Mouse (Mus musculus) testis, postnatal 14 days (tissue): ENCODE data around the gene Stambpl1.
"Not testable (repeated sequence)": the region's sequence is repeated elsewhere in the genome, so short reads cannot be mapped to it uniquely, and the experiment has no call there.

Experiments
- DNase-seq: peaks from one replicate; pipeline ENCODE4 v3.0.0; 2021; ENCODE audit warnings: low spot score

The Stambpl1 gene

DNA sequence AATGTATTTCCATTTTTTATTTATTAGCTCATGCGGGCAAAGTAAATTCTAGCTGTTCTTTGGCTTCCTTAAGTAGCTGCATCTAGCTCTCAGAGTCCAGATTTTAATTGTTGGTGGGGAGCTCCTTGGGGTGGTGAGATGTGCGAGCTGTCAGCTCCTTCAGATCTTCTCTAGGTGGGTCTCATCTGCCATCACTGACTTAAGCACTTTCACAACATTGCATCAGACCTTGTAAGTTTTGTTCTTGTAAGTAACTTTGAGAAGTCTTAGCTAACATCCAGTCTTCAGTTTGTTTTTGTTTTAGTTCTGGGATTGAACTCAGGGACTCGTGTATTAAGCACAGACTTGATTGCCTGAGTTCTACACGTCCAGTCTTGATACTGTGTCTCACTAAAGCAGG lies 6.9 kb downstream of the Stambpl1 start:
- DNase-seq, result no peak

DNA sequence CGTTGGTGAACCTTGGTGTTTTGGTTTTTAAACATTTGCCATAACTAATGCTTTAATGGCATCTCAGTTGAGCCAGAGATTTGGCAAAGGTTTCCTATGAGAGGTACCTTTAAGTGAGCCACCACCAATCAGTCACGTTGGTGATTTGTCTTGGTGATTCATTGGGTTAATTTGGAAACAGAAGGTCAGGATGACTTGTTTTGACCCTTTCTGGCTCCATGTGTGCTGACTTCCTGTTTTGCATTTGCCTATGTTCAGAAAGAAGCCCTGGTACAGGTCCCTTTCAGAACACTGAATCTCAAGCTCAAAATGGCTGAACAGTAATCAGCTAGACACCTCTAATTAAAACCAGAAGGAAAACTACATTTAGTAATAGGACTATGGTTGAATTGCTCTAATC lies 7.5 kb downstream of the Stambpl1 start:
- DNase-seq, result no peak

- no peak for DNase-seq
Measured at GRCm38 (mm10) chr19:34202668-34203067, 10.6 kb downstream of the Stambpl1 start.

GRCm38 (mm10) chr19:34206128-34206527 lies 14.1 kb downstream of the Stambpl1 start:
- DNase-seq, result not testable (repeated sequence)

- DNase-seq, result no peak
Measured at GRCm38 (mm10) chr19:34206760-34207440, 14.9 kb downstream of the Stambpl1 start.

GRCm38 (mm10) chr19:34209031-34209430 lies 17.0 kb downstream of the Stambpl1 start:
- DNase-seq, result no peak

- no peak for DNase-seq
Measured at GRCm38 (mm10) chr19:34209930-34210581, 18.0 kb downstream of the Stambpl1 start.

DNA sequence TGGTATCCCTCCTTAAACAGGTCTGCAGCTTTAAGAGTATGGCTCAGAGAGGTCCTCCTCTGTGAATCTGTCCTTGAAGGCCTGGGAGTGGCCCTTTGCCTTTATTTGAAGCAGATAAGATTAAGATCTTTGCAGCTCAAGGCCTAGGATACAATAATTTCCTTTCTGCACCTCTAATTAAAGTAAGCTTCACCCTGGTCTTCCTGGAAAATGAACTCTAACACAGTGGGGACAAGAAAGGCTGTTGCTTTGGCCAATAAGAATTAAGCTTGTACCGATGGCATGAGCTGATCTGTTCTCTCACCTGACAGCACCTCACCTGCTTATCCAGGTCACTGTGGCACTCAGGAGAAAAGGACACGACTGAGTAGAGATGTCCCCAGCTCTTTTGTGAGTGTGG lies 18.8 kb downstream of the Stambpl1 start:
- DNase-seq, result no peak

DNA sequence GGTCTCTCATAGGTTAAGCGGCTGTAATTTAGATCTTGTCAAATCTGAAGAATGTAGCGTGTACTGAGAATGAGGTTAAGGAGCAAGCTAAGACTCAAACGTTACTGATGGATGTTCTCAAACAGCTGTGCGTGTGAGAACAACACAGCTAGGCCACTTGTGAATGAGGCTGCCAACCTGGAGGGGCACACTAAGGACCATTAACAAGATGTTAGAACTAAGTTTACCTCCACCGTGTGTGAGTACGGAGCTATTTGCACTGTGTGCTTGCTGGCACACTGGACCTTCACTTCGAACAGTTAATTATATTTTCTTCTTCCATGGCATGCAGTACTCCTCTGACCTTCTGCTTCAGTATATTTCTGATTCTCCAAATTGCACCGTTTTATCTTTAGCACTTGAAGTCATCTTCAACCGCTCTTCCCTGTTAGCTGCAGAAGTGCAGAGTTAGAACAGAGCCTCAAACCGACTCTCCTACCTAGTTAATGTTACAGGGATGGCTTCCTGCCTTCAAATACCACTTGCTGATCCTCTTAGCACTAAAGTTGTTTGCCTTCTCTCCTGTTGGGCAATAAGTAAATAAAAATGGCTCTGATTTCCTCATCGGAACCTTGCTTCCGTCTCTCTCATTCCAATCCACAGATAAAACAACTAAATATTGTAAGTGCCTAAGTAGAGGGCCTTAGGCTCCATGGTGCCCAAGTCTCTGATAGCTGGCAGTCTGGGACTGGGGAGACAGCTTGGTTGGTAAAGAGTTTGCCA lies 20.6 kb downstream of the Stambpl1 start:
- no peak for DNase-seq

- no peak for DNase-seq
Measured at GRCm38 (mm10) chr19:34213251-34213645, 21.2 kb downstream of the Stambpl1 start.

DNA sequence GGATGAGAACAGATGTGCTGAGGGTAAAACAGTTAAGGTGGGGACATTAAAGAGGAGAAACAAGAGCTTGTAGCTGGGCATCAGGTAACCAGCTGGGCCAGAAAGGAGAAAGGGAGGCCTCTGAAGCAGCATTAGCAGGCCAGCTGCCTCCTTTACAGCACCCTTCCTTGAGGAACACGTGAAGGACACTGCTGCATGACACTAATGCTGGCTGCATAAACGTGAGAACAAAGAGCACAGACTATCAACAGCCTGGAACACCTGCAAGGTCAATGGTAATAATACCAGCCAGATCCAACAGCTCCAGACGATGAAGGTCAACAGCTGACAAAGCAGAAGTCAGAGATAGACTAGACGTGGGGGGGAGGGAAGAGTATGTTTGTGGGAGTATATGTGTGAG lies 22.1 kb downstream of the Stambpl1 start:
- peak; percentile 32 for DNase-seq

- no peak for DNase-seq
Measured at GRCm38 (mm10) chr19:34216956-34217355, 24.9 kb downstream of the Stambpl1 start.

DNA sequence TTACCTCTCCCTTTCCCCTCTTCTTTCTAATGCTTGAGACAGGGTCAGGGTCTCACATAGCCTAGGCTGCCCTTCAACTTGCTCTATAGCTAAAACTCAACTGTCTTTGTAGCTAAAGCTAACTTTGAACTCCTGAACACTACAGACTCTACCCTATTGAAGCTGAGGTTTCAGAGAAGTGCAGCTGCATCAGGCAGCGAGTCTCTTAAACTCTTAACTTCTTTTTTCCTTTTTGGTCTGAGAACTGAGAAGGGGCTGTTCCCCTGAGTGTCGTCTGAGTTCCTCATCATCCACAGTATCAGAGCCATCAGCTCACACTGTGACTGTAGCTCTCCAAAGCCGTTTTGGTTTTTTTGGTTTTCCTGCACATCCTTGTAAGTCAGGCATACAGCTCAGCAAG lies 25.7 kb downstream of the Stambpl1 start:
- DNase-seq, result no peak

GRCm38 (mm10) chr19:34219260-34219968 lies 27.4 kb downstream of the Stambpl1 start:
- DNase-seq, result no peak

- DNase-seq, result no peak
Measured at GRCm38 (mm10) chr19:34220732-34221380, 28.8 kb downstream of the Stambpl1 start.

DNA sequence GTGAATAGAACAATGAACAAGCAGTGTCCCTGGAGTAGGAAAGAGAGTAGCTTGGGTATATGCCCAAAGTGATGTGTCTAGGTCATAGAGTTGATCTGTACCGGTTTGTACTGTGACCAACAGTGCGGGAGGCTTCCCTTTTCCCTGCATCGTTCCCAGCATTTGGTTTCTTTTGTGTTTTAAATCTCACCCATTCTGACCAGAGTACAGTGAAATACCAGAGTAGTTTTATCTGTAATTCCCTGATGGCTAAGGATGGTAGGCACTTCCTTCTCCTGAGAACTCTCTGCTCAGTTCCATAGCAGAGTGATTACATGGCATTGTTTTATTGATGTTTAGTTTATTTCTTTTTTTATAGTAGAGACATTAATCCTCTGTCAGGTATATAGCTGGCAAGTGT lies 30.8 kb downstream of the Stambpl1 start:
- DNase-seq, result no peak

- no peak for DNase-seq
Measured at GRCm38 (mm10) chr19:34231596-34231995, 39.6 kb downstream of the Stambpl1 start.

DNA sequence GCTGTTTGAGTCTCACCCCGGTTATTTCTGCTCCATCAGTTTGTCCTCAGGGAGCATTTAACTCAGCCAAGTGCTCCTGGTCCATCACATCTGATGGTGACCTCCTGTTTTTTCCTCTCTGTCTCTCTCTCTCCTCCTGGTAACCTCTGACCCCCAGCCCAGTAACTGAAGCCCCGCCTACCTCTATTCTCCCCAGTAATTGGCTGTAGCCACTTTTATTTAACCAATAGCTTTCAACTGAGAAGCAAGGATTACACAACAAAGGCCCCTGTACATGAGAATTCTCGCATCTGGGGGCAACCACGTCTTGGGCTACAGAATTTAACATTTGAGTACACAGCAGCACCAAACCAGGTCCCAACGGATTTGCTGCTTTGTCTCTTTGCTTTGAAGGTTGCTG lies 40.3 kb downstream of the Stambpl1 start:
- no peak for DNase-seq

DNA sequence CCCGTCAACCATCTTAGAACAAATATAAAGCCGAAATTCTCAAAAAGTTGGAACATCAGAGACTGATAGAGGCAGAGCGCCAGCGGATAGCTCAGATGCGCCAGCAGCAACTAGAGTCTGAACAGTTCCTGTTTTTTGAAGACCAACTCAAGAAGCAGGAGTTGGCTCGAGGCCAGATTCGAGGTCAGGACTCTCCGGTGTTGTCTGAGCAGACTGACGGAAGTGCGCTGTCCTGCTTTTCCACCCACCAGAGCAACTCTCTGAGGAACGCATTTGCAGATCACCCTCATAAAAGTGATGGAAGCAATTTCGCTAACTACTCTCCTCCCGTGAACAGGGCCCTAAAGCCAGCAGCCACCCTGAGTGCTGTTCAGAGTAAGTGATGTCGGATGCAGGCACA lies 41.9 kb downstream of the Stambpl1 start:
- no peak for DNase-seq

GRCm38 (mm10) chr19:34236049-34236448 lies 44.0 kb downstream of the Stambpl1 start:
- no peak for DNase-seq

GRCm38 (mm10) chr19:34237746-34238145 lies 45.7 kb downstream of the Stambpl1 start:
- no peak for DNase-seq
